Mouse (Mus musculus): ENCODE measurements around the gene Entpd5. TPM values are rescaled to one million over a fixed set of nuclear protein-coding genes. Genes with fewer than 3 reads are reported as not detected.

Entpd5 gene
- polyA plus RNA-seq, 1 experiment = 11.5 TPM

- WGBS = 41% methylated on average over 14 of the region's 14 CpGs
- no peak for TF ChIP-seq POLR2A (IDR thresholded peaks at IDR 0.05; ENCODE audit: borderline replicate concordance, extremely low read depth, low read depth, low read length)
- no peak for TF ChIP-seq CTCF (IDR thresholded peaks at IDR 0.05; ENCODE audit: insufficient read depth, low read length)
- H3K4me1 ChIP-seq (ENCODE audit: control insufficient read depth, insufficient read depth, low read length) = peaks cover 11% of the 10 kb centered on the region
- DNase-seq = no peak
- peak overlapping the region; percentile 8 for H3K4me3 ChIP-seq (replicated peaks; ENCODE audit: extremely low read depth, low read depth, low read length)
Measured at GRCm38 (mm10) chr12:84388774-84389400, 19.9 kb downstream of the Entpd5 start.

DNA sequence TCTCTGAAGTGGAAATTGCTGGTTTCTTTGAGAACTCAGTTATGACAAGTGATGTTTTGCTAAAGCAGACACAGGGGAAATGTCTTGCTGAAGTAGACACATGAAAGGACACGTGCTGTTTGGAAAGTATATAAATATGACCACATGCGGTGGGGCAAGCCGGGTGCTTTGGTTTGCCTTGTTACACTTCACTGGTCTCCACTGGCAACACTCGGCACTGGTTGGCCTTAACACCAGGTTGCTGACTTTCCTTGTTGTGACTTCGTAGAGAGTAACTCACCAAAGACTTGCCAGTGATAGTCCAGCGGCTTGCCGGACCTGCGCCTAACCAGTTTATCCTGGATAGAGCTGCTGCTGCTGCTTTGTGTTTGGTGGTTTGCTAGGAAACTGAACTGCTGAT is 20.7 kb downstream of the Entpd5 start:
- TF ChIP-seq CTCF (IDR thresholded peaks at IDR 0.05; ENCODE audit: insufficient read depth, low read length) (no peak), POLR2A (IDR thresholded peaks at IDR 0.05; ENCODE audit: borderline replicate concordance, extremely low read depth, low read depth, low read length) (no peak)
- Histone ChIP-seq H3K4me3 (replicated peaks; ENCODE audit: extremely low read depth, low read depth, low read length) (no peak overlapping the region), H3K4me1 (ENCODE audit: control insufficient read depth, insufficient read depth, low read length) (peaks cover 11% of the 10 kb centered on the region)
- no peak for DNase-seq
- 70% methylated on average over 8 of the region's 8 CpGs for WGBS

GRCm38 (mm10) chr12:84385408-84385807 is 23.4 kb downstream of the Entpd5 start:
- H3K4me3 ChIP-seq (replicated peaks; ENCODE audit: extremely low read depth, low read depth, low read length) = no peak overlapping the region
- DNase-seq = no peak
- TF ChIP-seq CTCF (IDR thresholded peaks at IDR 0.05; ENCODE audit: insufficient read depth, low read length) = no peak
- 79% methylated on average over 4 of the region's 4 CpGs for WGBS
- peaks cover 11% of the 10 kb centered on the region for H3K4me1 ChIP-seq (ENCODE audit: control insufficient read depth, insufficient read depth, low read length)

- 39% methylated on average over 5 of the region's 5 CpGs for WGBS
- peaks cover 11% of the 10 kb centered on the region for H3K4me1 ChIP-seq (ENCODE audit: control insufficient read depth, insufficient read depth, low read length)
- DNase-seq = peak; percentile 32
- no peak overlapping the region for H3K4me3 ChIP-seq (replicated peaks; ENCODE audit: extremely low read depth, low read depth, low read length)
- no peak for TF ChIP-seq POLR2A (IDR thresholded peaks at IDR 0.05; ENCODE audit: borderline replicate concordance, extremely low read depth, low read depth, low read length)
Measured at GRCm38 (mm10) chr12:84384644-84385081, 24.2 kb downstream of the Entpd5 start.

DNA sequence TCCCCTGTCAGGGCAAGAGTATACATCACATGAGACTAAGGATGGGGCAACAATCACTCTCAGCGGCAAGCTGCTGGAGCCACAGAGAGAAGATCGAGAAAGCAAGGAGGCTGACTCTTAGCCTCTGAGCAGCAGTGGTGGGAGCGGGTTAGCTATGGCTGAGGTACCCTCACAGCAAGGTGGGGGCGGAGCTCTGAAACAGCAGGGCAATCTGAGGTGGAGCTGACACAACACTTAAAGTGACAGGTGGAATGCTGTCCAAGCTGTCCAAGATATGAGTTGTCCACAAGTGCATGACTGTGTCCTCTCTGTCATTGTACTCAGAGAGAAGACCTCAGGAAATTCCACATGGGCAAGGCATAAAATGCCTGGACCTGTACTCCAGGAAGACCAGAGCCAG is 26.5 kb downstream of the Entpd5 start:
- H3K4me3 ChIP-seq (replicated peaks; ENCODE audit: extremely low read depth, low read depth, low read length) = no peak overlapping the region
- H3K4me1 ChIP-seq (ENCODE audit: control insufficient read depth, insufficient read depth, low read length) = peaks cover 5% of the 10 kb centered on the region
- 90% methylated on average over 4 of the region's 4 CpGs for WGBS
- no peak for TF ChIP-seq CTCF (IDR thresholded peaks at IDR 0.05; ENCODE audit: insufficient read depth, low read length)
- no peak for TF ChIP-seq POLR2A (IDR thresholded peaks at IDR 0.05; ENCODE audit: borderline replicate concordance, extremely low read depth, low read depth, low read length)
- DNase-seq = no peak

DNA sequence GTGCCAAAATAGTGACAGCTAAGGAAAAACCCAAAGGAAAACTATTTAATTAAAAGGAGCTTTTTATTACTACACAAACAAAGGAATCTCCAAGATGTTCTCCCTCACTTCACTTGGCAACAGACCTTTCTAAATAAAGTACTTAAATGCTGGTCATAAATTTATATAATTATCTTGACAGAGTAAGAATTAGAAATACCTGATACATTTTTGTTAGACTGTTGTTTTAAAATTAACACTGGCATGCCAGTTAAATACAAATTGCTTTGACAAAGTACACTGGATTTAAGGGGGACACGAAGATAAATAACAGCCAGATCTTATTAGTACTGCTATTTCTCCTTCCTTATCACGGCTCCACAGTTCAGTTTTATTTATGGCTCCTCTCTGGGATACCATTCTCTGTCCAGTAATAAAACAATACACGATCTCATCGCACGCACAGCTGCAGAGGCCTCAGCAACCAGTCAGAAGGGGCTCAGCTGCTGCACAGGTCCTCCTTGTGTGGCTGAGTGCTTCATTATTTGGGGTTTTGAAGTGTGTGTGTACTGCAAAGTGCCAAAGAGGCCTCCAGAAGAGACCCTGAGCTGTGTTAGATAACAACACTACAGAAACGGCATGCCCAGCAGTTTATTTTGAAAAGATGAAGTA is 34.9 kb downstream of the Entpd5 start:
- Histone ChIP-seq H3K4me3 (replicated peaks; ENCODE audit: extremely low read depth, low read depth, low read length) (no peak overlapping the region), H3K4me1 (ENCODE audit: control insufficient read depth, insufficient read depth, low read length) (no peaks in the 10 kb centered on the region)
- no peak for TF ChIP-seq POLR2A (IDR thresholded peaks at IDR 0.05; ENCODE audit: borderline replicate concordance, extremely low read depth, low read depth, low read length)
- TF ChIP-seq CTCF (IDR thresholded peaks at IDR 0.05; ENCODE audit: insufficient read depth, low read length) = no peak
- DNase-seq = no peak
- WGBS = 77% methylated on average over 6 of the region's 6 CpGs

- H3K4me1 ChIP-seq (ENCODE audit: control insufficient read depth, insufficient read depth, low read length) = no peaks in the 10 kb centered on the region
- no peak for DNase-seq
- no peak for TF ChIP-seq POLR2A (IDR thresholded peaks at IDR 0.05; ENCODE audit: borderline replicate concordance, extremely low read depth, low read depth, low read length)
- no peak for TF ChIP-seq CTCF (IDR thresholded peaks at IDR 0.05; ENCODE audit: insufficient read depth, low read length)
- H3K4me3 ChIP-seq (replicated peaks; ENCODE audit: extremely low read depth, low read depth, low read length) = no peak overlapping the region
- 85% methylated on average over 5 of the region's 5 CpGs for WGBS
Measured at GRCm38 (mm10) chr12:84371647-84372046, 37.2 kb downstream of the Entpd5 start.

GRCm38 (mm10) chr12:84366971-84367370 is 41.9 kb downstream of the Entpd5 start:
- 74% methylated on average over 9 of the region's 9 CpGs for WGBS
- no peak for DNase-seq
- H3K4me1 ChIP-seq (ENCODE audit: control insufficient read depth, insufficient read depth, low read length) = no peaks in the 10 kb centered on the region; the same call in 1 of the 2 replicates
- H3K4me3 ChIP-seq (replicated peaks; ENCODE audit: extremely low read depth, low read depth, low read length) = no peak overlapping the region
- no peak for TF ChIP-seq CTCF (IDR thresholded peaks at IDR 0.05; ENCODE audit: insufficient read depth, low read length)
- TF ChIP-seq POLR2A (IDR thresholded peaks at IDR 0.05; ENCODE audit: borderline replicate concordance, extremely low read depth, low read depth, low read length) = no peak

DNA sequence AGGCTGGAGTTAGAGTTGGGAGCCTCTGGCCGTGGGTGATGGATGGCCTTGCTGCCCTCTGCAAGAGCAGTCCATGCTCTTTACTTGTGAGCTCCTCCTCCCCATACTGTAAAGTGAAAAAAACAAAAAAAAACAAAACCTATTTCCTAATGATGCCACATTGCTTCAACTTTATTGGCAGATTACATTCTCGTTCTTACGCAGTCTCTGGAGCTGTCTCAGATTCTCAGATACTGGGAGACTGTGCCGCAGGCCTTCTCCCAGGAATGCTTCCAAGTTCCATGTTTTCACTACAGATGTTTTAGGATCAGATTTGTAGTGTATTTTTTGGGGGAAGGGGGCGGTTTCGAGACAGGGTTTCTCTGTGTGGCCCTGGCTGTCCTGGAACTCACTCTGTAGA is 43.7 kb downstream of the Entpd5 start:
- TF ChIP-seq CTCF (IDR thresholded peaks at IDR 0.05; ENCODE audit: insufficient read depth, low read length) (no peak), POLR2A (IDR thresholded peaks at IDR 0.05; ENCODE audit: borderline replicate concordance, extremely low read depth, low read depth, low read length) (no peak)
- no peak for DNase-seq
- H3K4me3 ChIP-seq (replicated peaks; ENCODE audit: extremely low read depth, low read depth, low read length) = no peak overlapping the region
- WGBS = 92% methylated on average over 6 of the region's 6 CpGs
- no peaks in the 10 kb centered on the region; the same call in 1 of the 2 replicates for H3K4me1 ChIP-seq (ENCODE audit: control insufficient read depth, insufficient read depth, low read length)

DNA sequence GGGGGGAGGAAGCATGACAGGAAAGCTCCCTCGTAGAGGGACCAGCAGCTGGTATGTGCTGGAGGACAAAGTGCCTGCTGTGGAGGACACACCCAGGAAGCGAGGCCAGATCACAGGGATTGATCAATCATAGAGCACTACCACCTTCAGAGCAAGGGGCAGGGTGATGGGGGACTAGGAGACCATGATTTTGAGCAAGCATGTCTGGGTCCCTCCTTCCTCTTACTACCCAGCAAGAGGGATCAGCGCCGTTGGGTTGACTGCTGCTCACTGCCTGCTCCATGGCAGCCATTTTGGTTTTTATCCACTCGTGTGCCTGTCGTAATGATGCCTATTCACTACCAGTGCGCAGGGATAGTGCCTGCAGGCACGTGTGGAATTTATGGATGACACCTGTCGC is 44.5 kb downstream of the Entpd5 start:
- WGBS = 80% methylated on average over 9 of the region's 9 CpGs
- DNase-seq = no peak
- no peak for TF ChIP-seq POLR2A (IDR thresholded peaks at IDR 0.05; ENCODE audit: borderline replicate concordance, extremely low read depth, low read depth, low read length)
- TF ChIP-seq CTCF (IDR thresholded peaks at IDR 0.05; ENCODE audit: insufficient read depth, low read length) = no peak
- H3K4me3 ChIP-seq (replicated peaks; ENCODE audit: extremely low read depth, low read depth, low read length) = no peak overlapping the region
- no peaks in the 10 kb centered on the region; the same call in 1 of the 2 replicates for H3K4me1 ChIP-seq (ENCODE audit: control insufficient read depth, insufficient read depth, low read length)
